Mouse (Mus musculus) telencephalon, adult 2 months (tissue): ENCODE measurements around the gene Mrpl19.

Experiments used
- DNase-seq: peaks from one replicate; pipeline ENCODE4 v3.0.0-alpha.2; 2011; ENCODE audit warnings: low read depth, low spot score

Mrpl19 gene

DNA sequence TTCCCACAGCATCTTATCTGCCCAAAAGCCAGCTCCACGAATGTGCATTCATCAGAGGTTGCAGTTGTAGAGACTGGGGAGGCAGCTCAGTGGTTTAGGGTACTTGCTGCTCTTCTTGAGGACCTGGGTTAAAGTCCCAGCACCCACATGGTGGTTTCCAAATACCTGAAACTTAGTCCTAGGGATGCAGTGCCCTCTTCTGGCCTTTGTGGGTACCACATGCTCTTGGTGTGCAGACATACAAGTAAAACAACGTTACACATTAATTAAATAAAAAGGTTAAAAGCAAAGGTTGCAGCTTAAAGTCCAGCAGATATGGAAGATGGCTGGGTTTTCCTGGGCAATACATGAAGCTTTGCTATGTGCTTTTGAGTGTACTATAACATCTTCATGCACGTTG lies 32.5 kb downstream of the Mrpl19 start:
- DNase-seq: no peak

DNA sequence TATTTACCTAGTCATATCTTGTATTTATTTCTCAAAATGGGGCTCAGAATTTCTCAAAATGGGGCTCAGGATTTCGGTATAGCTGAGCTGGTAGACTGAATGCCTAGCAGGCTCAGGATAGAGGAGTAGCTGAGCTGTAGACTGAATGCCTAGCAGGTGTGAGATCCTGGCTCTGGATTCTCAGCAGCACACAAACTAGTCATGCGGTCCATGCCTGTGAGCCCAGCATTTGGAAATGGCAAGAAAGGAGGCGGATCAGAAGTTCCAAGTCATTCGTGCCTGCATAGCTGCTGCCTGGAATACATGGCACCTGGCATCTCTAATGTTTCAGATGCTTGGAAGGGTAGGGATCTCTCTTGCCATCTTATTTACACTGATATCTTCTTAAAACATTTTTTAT lies 36.4 kb downstream of the Mrpl19 start:
- DNase-seq: no peak

DNA sequence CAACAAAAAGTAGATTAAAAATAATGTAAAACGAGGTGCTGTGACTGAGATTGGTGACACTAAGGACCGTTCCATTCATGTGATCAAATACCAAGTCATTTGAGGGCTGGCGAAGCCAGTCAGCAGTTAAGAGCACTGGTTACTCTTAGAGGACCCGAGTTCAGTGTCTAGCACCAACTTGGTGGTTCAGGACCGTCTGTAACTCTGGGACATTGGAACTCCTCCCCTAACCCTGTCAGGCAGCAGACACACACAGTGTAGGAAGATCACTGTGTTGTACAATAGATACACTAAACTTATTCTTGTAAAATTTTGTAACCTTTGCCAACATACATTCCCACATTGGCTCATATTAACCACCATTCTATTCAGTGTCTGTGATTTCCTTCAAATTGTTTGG lies 41.5 kb downstream of the Mrpl19 start:
- DNase-seq: no peak

DNA sequence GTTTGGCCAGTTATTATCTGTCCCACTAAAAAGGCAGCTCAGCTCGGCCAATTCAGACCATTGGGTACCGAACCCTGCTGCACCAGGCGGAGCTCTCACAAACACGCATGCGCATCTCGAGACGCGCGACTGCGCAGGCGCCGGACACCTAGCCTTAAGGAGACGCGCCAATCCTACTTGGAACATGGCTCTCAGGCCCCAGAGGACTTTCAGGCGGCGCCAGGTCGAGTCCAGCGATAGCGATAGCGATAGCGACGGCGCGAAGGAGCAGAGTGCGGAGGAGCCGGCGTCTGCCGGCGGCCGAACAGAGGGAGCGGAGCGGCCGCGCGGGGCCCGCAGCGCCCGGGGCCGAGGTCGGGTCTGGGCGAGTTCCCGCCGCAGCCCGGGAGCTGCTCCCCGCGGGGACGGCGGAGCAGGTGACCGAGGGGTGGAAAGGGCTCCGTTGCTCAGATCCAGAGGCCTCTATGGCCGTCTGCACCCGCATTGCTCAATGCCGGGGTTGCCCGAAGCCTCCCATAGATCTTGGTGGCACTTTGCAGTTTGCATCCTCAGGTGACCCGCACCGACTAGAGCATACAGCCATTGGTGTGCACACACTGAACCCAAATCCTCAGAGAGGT lies 42.1 kb downstream of the Mrpl19 start, which contains the start of gene Gcfc2:
Gene Gcfc2 (plus strand): TSS at position 147 of the 620 bp plus-strand sequence.
- DNase-seq: peak; percentile 83

DNA sequence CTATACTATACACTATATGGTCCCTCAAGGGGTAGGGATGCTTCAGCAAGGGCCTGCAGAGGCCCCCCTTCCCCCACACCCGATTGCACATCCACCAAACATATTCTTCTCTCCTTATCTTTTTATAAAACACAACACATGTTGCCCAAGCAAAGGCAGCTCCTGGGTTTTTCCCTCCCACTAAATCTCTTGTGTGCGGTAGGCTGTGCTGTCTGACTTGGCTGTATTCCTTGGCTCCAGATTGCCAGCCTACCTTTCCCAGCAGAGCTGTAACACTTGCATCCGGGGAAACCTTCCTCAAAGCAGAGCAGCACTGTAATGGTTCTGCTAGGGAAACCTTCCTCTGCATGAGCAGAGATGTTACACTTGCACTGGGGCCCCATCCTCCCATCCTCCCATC lies 53.6 kb downstream of the Mrpl19 start:
- peak; percentile 93 for DNase-seq

DNA sequence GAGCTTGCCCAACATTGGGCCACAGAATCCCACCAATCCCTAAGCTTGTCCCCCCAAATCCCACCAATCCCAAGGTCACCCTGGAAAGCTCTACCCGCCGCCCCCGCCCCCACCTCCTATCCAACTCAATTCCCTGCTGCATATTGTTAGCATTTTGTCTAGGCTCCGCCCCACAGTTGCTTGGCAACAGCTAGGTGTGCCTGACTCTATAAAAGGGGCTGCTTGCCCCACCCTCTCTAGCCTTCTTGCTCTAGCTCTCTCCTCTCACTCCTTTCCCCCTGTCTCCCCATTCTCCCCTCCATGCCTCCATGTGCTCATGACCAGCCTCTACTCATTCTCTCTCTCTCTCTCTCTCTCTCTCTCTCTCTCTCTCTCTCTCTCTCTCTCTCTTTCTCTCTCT lies 54.0 kb downstream of the Mrpl19 start:
- no peak for DNase-seq

DNA sequence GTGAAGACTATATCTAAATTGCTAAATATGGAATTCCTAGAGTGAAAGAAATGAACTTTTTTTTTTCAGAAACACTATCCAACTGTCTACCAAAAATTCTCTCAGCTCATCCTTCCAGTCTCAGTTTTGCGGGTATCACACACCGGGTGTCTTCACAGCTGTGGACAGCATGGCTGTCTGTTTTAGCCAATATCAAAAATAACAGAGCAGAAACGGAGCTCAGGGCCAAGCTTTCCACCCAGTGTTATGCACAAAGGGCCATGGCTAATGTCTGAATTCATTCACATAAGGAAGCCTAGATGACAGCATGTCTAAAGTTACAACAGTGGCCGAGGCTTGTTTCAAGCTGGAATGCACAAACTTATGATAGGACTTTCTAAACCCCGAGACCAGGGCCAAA lies 54.5 kb downstream of the Mrpl19 start:
- no peak for DNase-seq

DNA sequence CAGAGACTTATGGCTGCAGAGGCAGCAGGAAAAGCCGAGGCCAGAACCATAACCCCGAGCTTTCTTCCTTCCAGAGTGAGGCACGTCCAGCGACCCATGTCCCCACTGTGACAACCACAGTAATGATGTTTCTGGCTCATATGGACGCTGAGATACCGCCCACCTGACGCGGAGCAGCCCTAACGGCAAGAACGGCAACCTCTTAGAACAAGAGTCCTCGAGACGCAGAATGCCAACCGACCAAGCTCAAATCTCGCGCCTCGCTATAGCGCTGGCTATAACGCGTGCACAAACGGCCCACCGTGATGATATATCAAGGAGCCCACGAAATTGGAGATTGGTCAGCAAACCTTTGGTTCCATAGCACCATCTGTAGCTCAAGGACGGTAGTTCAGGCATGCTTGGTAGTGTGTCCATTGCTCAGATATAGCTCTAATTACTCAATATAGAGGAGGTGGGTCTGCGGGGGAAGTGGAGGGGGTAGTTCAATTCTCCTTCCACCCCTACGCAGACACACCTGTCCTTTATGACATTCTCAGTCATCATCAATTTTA lies 55.4 kb downstream of the Mrpl19 start:
- no peak for DNase-seq
